Mouse (Mus musculus) thymus, adult 18-20 months (tissue): ENCODE data around the gene Gstt3.
A peak's percentile ranks its signal among the peaks of the same experiment; 100 is the strongest.

Experiments
- DNase-seq, 2 experiments: peaks; one replicate each; pipeline ENCODE4 v3.0.0; 2022; ENCODE audit warnings: mixed read lengths in 2 of 2

The Gstt3 gene

GRCm38 (mm10) chr10:75780769-75781578, at the start of gene Gstt3, which contains the start of gene Gm20441:
TSS of gene Gstt3 (minus strand) at chr10:75781414.
TSS of gene Gm20441 (minus strand) at chr10:75780954.
- DNase-seq = peak; percentile 11 to 24

GRCm38 (mm10) chr10:75830275-75830670, 49.1 kb upstream of the Gstt3 start:
- DNase-seq = no peak

GRCm38 (mm10) chr10:75829529-75830274, 48.5 kb upstream of the Gstt3 start:
- no peak for DNase-seq

GRCm38 (mm10) chr10:75828500-75828931, 47.3 kb upstream of the Gstt3 start:
- no peak for DNase-seq

- no peak for DNase-seq
These were observed 46.6 kb upstream of the Gstt3 start for GRCm38 (mm10) chr10:75827668-75828360.

- DNase-seq = no peak
These were observed 43.3 kb upstream of the Gstt3 start for GRCm38 (mm10) chr10:75824530-75824929.

GRCm38 (mm10) chr10:75823782-75824181, 42.6 kb upstream of the Gstt3 start:
- no peak for DNase-seq

- DNase-seq = no peak
These were observed 41.2 kb upstream of the Gstt3 start, which contains the start of gene Gstt4 for GRCm38 (mm10) chr10:75822443-75822842. TSS of gene Gstt4 (minus strand) at chr10:75822543.

- DNase-seq = no peak
These were observed 38.7 kb upstream of the Gstt3 start for GRCm38 (mm10) chr10:75819882-75820281.

GRCm38 (mm10) chr10:75818641-75819040, 37.4 kb upstream of the Gstt3 start:
- no peak for DNase-seq

- DNase-seq = no peak
These were observed 23.0 kb upstream of the Gstt3 start for GRCm38 (mm10) chr10:75804217-75804616.

- no peak for DNase-seq
These were observed 17.0 kb upstream of the Gstt3 start, which contains the start of gene Gstt1 for GRCm38 (mm10) chr10:75798176-75798696. TSS of gene Gstt1 (minus strand) at chr10:75798584.

GRCm38 (mm10) chr10:75797619-75798175, 16.5 kb upstream of the Gstt3 start:
- no peak for DNase-seq

GRCm38 (mm10) chr10:75796731-75797516, 15.7 kb upstream of the Gstt3 start:
- no peak for DNase-seq

GRCm38 (mm10) chr10:75794880-75795279, 13.7 kb upstream of the Gstt3 start:
- DNase-seq = no peak

- no peak for DNase-seq
These were observed 9.6 kb upstream of the Gstt3 start for GRCm38 (mm10) chr10:75790773-75791172.

- DNase-seq = no peak
These were observed 8.6 kb upstream of the Gstt3 start for GRCm38 (mm10) chr10:75789841-75790240.

- DNase-seq = no peak
These were observed 8.0 kb upstream of the Gstt3 start for GRCm38 (mm10) chr10:75789081-75789735.

GRCm38 (mm10) chr10:75788277-75788676, 7.1 kb upstream of the Gstt3 start:
- no peak for DNase-seq

GRCm38 (mm10) chr10:75785442-75785841, 4.2 kb upstream of the Gstt3 start:
- no peak for DNase-seq
